Mouse (Mus musculus) hindbrain, embryonic 10.5 days (tissue): ENCODE results near the gene Prrx2. TPM values are rescaled to one million over a fixed set of nuclear protein-coding genes. Genes with fewer than 3 reads are reported as not detected.

Experiments
- DNase-seq: peaks from one replicate; pipeline ENCODE4 v3.0.0-alpha.2; 2017; ENCODE audit warnings: low spot score
- H3K27ac ChIP-seq: fragments of 300-500 bp; sonication (generic); 2 replicates; pipeline ENCODE4 v1.5.1; 2016; ENCODE audit warnings: mild to moderate bottlenecking, moderate library complexity
- H3K27me3 ChIP-seq: fragments of 300-500 bp; sonication (generic); 2 replicates; pipeline ENCODE4 v1.6.1; 2016; ENCODE audit warnings: mild to moderate bottlenecking; ENCODE audit not compliant: poor library complexity, insufficient read depth, severe bottlenecking
- H3K36me3 ChIP-seq: fragments of 300-500 bp; sonication (generic); 2 replicates; pipeline ENCODE4 v1.6.1; 2016; ENCODE audit warnings: mild to moderate bottlenecking, moderate library complexity
- H3K4me1 ChIP-seq: fragments of 300-500 bp; sonication (generic); replicated peaks from 2 replicates; pipeline ENCODE4 v1.6.1; 2016; ENCODE audit warnings: mild to moderate bottlenecking
- H3K4me3 ChIP-seq: fragments of 300-500 bp; sonication (generic); 2 replicates; pipeline ENCODE4 v1.5.1; 2016; ENCODE audit warnings: mild to moderate bottlenecking, moderate library complexity
- H3K9me3 ChIP-seq: fragments of 300-500 bp; sonication (generic); 2 replicates; pipeline ENCODE4 v1.6.1; 2016; ENCODE audit warnings: mild to moderate bottlenecking, moderate library complexity
- WGBS: fragments of 180-500 bp; shearing (Covaris S2); methylation state at CpG from one replicate; pipeline ENCODE4 v1.1.7; 2016; 5-methylcytosine and 5-hydroxymethylcytosine counted together
- polyA plus RNA-seq: library from polyadenylated mRNA; unstranded; fragments of >200 nt; fragmentation: Nextera tagmentation; extraction: Ambion mirVana; gene quantifications from 2 replicates; pipeline ENCODE4 v1.2.1, GENCODE M21; 2016

The Prrx2 gene
- polyA plus RNA-seq = 40.6 and 43.3 TPM in 2 replicates

DNA sequence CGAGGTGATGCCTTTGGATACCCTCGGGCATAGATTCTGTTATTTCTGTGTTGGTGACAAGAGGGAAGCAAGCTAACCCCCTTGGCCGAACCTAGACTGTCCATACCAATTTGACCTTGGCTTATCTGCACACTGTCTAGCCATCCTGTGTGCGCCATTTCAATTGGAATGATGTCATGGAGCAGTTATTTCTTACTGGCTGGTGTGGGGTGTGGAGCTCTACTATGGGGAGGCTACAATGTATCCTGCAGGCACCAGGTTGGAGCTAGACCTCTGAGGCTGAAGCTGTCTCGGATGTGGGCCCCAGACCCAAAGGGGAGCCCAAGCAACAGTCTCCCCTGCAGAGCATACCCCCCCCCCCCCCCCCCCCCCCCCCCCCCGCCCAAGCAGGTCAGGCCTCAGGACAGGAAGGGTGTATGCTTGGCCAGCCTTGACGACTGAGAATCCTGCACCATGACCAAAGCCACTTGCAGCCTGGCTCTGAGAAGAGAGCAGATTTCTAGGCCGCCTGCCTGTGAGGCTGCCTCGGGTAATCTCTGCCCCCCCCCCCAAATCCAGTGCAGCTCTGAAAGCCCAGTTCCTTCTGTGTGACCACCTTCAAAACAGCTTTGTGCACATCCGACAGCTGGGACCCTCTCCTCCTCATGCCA is at the start of gene Prrx2:
Gene Prrx2 (plus strand): TSS at position 600 of the 650 bp plus-strand sequence.
- no peak for DNase-seq
- WGBS = 64% methylated on average over 9 of the region's 10 CpGs
- Histone ChIP-seq H3K9me3 (no peaks in the 10 kb centered on the region), H3K4me1 (peaks cover 52% of the 10 kb centered on the region), H3K4me3 (no peak within 1 kb of the TSS), H3K27me3 (no peaks in the 10 kb centered on the region), H3K27ac (peak within 1 kb of the TSS; percentile 83), H3K36me3 (no peaks in the 10 kb centered on the region)

DNA sequence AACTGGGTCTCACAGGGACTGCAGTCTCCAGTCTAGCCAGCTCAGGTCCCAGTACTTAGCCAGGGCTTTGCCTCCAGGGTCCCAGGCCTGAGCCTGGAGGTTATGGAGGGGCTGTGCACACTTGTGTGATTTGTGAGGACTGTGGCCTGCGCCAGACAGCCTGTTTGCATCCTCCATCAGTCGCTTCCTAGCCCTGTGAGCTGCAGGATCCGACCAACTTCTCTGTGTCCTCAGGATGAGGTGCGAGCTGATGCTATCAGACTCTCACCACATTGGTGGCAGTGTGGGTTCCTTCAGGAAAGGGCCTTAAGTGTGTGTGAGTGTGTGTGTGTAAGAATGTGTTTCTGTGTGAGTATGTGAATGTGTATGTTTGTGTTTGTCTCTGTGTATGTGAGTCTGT is 47.3 kb upstream of the Prrx2 start:
- 56% methylated on average over 4 of the region's 4 CpGs for WGBS
- H3K4me3 ChIP-seq = no peak overlapping the region

DNA sequence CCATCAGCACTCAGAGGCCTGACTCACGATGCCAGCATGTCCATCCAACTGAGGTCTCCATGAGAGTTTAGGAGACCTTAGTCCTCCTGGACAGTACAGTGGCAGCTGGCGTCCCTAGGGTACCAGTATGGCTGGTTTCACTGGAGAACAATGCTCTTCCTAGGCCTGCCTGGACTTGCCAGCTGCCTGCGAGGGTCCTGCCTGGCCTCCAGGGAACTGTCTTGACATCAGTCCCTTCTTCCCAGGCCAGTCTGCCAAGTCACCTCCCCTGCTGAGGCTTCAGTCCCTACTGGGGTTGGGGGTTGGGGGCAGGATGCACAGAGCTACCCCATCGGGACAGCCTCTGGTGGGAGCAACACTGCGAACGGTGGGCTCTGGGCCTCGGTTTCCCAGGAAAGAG is 42.7 kb upstream of the Prrx2 start:
- peak overlapping the region; percentile 84 for H3K27ac ChIP-seq
- peaks cover 73% of the 10 kb centered on the region for H3K4me1 ChIP-seq

More for the DNA sequence above, 47.3 kb upstream of the Prrx2 start:
- H3K27me3 ChIP-seq = no peaks in the 10 kb centered on the region
- peaks cover 82% of the 10 kb centered on the region for H3K4me1 ChIP-seq
- DNase-seq = no peak
- H3K36me3 ChIP-seq = no peaks in the 10 kb centered on the region
- H3K9me3 ChIP-seq = no peaks in the 10 kb centered on the region
- H3K27ac ChIP-seq = peak overlapping the region; percentile 90

DNA sequence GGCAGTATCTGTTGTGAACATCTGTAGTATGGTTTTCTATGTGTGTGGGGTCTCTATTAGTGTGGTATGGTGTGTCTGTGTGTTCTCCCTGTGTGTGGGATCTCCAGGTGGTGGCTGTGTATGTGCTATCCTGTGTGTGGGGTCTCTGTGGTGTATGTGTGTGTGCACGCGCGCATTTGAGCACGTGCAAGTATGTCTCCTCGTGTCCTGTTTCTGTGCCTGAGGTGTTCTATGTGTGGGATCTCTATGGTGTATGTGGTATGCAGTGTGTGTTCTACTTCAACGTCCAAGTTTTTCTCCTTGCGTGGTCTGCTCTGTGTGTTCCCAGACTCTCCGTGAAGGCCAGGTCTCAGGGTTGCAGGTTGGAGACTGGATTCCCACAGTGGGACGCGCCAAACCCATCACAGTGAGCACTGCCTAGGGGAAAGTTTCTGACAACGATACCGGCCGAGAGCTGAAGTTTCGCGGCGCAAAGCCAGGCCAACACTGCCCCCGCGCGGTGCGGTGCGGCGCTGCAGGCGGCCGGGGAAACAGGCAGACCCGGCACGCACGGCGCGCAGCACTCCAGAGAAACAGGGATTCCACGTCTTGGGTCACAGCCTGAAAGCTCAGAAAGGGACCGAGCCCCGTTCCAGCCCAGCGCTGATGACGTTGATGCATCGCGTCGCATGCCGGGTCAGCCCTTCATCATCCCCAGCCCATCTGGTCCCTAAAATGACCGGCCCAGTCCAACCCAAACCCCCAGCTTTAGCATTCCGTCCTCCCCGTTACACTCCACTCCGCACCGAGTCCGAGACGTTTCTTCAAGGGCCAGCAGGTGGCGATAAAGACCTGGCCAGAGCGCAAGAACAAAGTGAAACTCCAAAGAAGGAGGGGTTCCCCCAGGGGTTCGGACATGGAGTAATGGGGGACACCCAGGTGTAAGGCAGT is 40.3 kb upstream of the Prrx2 start:
- H3K4me1 ChIP-seq = peaks cover 70% of the 10 kb centered on the region
- H3K36me3 ChIP-seq = no peaks in the 10 kb centered on the region
- H3K27ac ChIP-seq = peak overlapping the region; percentile 93
- H3K9me3 ChIP-seq = no peaks in the 10 kb centered on the region
- H3K4me3 ChIP-seq = peak overlapping the region; percentile 53
- H3K27me3 ChIP-seq = peaks cover 27% of the 10 kb centered on the region
- peak; percentile 96 for DNase-seq
- whole genome bisulfite sequencing = 6% methylated on average over 48 of the region's 48 CpGs

More for the DNA sequence above, 42.7 kb upstream of the Prrx2 start:
- Histone ChIP-seq H3K36me3 (no peaks in the 10 kb centered on the region), H3K27me3 (0 out of 2 replicates have a peak, but pooled peaks cover 4% of the 10 kb centered on the region), H3K9me3 (no peaks in the 10 kb centered on the region), H3K4me3 (no peak overlapping the region)
- WGBS = 82% methylated on average over 7 of the region's 7 CpGs
- DNase-seq = no peak

DNA sequence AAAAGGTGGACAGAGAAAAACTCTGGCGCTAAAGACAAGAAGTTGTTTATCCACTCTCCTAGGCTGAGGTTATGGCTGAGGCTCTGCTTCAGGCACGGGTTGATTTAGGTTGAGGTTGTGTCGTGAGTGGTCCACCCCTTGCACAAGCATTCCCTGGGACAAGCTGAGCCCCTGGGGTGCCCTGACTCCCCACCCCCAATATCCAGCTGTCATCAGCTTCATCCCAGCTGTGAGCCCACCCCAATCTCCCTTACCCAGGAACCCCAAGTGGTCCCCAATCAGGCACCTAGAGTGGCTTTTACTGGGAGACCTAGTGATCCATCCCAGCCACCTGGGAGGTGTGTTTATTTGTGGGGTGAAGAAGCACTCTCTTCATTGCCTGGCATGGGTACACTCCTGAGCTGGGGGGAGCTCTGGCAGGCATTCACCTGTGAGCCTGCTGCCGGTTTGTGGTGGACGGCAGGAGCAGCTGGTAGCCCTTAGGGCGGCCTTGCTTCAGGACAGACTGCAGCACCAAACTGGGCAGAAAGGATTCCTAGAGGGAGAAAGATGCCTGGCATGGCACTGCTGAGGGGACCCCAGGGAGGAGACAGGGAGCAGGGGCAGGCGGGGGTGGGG is 39.4 kb upstream of the Prrx2 start:
- peaks cover 76% of the 10 kb centered on the region for H3K4me1 ChIP-seq
- 61% methylated on average over 7 of the region's 7 CpGs for WGBS
- no peaks in the 10 kb centered on the region for H3K9me3 ChIP-seq
- H3K27ac ChIP-seq = peak overlapping the region; percentile 93
- H3K4me3 ChIP-seq = peak overlapping the region; percentile 53
- H3K27me3 ChIP-seq = peaks cover 36% of the 10 kb centered on the region
- no peak for DNase-seq
- no peaks in the 10 kb centered on the region for H3K36me3 ChIP-seq

DNA sequence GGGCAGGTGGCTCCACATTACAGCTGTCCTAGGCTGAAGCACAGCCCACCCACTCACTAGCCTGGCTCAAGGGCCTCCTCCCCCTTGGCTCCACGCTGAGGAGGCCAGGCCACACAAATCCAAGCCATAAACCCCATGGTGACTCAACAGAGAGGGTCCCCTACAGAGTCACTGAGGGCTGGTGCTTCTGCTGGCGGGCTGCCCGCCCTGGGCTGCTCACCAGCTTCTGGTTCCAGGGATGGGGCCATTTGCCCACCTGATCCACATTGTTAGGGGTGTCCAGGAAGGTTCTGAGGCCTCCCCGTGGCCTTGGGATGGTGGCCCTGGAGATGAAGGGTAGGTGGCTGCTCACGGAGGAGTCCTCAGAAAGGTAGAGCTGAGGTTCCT is 38.9 kb upstream of the Prrx2 start:
- Histone ChIP-seq H3K27me3 (peaks cover 41% of the 10 kb centered on the region), H3K27ac (peak overlapping the region; percentile 93), H3K9me3 (no peaks in the 10 kb centered on the region), H3K36me3 (no peaks in the 10 kb centered on the region), H3K4me3 (peak overlapping the region; percentile 42; the same call in 1 of the 2 replicates), H3K4me1 (peaks cover 76% of the 10 kb centered on the region)
- no peak for DNase-seq
- 55% methylated on average over 5 of the region's 5 CpGs for WGBS

DNA sequence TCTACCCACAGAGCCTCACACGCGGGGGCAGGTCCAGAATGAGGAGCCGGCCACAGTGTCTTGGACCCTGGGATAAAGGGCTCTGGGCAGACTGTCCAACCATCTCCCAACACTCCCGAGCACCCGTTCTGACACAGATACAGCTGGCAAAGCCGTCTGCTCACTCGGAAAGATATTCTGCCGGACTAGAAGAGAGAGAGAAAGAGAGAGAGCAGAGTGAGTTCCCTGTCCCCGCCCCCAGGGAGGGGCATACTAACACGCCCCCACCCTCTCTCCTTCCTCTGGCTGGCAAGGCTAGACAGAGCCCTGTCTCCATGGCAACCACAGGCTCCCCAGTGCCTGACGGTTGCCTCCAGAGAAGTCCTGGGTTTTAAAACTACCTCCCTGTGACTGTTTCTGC is 38.4 kb upstream of the Prrx2 start:
- 3% methylated on average over 11 of the region's 11 CpGs for WGBS
- Histone ChIP-seq H3K4me3 (peak overlapping the region; percentile 42), H3K36me3 (no peaks in the 10 kb centered on the region), H3K27me3 (peaks cover 46% of the 10 kb centered on the region), H3K9me3 (no peaks in the 10 kb centered on the region), H3K4me1 (peaks cover 76% of the 10 kb centered on the region), H3K27ac (peak overlapping the region; percentile 93)
- peak; percentile 84 for DNase-seq

DNA sequence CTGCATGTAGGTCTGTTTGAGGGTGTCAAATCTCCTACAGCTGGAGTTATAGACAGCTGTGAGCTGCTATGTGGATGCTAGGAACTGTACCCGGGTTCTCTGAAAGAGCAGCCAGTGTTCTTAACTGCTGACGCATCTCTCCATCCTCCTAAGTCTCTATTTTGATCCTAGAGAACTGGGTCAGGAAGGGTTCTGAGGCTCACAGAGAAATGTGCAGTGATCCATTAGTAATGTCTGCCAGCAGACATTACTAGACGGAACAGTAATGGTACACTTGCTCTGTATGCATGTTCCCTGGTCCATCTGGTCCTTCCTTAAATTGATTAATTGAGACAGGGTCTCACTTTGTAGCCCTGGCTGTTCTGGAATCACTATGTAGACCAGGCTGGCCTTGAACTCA is 35.3 kb upstream of the Prrx2 start:
- Histone ChIP-seq H3K36me3 (no peaks in the 10 kb centered on the region), H3K4me1 (peaks cover 67% of the 10 kb centered on the region), H3K27me3 (peaks cover 72% of the 10 kb centered on the region), H3K27ac (no peak overlapping the region), H3K4me3 (no peak overlapping the region), H3K9me3 (no peaks in the 10 kb centered on the region)
- WGBS = 83% methylated on average over 3 of the region's 3 CpGs
- DNase-seq = no peak

DNA sequence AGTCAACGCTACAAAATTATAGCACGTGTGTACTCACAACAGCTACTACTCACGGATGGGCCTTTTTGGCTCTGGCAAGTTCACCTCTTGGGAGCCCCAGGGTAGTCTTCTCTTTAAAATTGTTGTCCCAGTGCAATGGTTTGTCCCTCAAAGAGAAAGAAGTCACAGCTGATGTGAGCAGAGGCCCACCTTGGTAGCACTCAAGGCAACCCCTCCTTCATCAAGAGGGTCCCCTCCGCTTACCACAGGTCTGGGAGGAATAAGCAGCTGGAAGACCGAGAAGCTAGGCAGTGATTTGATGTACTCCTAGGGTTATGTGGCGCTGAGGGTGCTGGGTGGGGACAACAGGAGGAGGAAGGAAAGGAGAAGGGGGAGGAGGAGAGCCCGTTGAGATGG is 34.1 kb upstream of the Prrx2 start:
- H3K27me3 ChIP-seq = peaks cover 71% of the 10 kb centered on the region
- WGBS = 33% methylated on average over 7 of the region's 7 CpGs
- no peak for DNase-seq
- H3K9me3 ChIP-seq = no peaks in the 10 kb centered on the region
- peaks cover 55% of the 10 kb centered on the region for H3K4me1 ChIP-seq
- H3K36me3 ChIP-seq = no peaks in the 10 kb centered on the region
- peak overlapping the region; percentile 87; the same call in 1 of the 2 replicates for H3K27ac ChIP-seq
- H3K4me3 ChIP-seq = peak overlapping the region; percentile 60

DNA sequence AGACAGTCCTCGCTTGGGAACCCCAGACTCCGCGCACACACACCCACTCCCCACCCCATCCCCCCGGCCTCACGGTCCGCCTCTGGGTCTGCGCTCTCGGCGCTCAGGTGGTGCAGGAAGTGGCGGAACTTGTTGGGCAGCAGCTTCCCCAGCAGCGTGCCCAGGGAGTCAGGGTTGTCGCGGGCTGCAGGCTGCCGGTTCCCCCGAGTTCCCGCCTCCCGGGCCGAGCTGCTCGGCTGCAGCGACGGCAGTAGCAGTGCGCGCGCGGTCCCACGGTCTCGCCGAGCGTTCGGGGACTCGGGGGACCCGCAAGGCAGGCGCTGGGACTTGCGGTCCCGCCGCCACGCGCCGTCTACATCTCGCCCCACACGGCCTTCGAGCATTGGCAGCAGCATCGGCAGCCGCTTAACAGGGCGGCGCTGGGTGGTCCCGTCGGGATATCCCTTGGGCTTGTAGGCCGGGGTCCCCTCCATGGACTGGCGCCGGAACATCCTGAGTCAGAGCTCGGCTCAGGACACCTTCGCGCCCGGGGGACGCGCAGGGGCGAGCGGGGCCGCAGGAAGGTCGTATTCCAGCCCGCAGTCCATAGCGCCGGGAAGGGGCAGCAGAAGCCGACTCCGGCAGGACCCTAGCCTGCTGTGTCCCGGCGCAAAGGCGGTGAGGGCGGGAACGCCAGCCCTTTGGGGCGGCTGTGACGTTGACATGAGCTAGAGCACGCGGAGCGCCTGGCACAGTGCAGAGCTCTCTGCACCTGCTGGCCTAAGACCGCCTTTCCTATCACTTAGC is 33.5 kb upstream of the Prrx2 start:
- peak; percentile 73 for DNase-seq
- H3K4me1 ChIP-seq = peaks cover 49% of the 10 kb centered on the region
- no peaks in the 10 kb centered on the region for H3K9me3 ChIP-seq
- H3K4me3 ChIP-seq = peak overlapping the region; percentile 60
- peak overlapping the region; percentile 87 for H3K27ac ChIP-seq
- WGBS = under 1% methylated on average over 77 of the region's 77 CpGs
- H3K36me3 ChIP-seq = no peaks in the 10 kb centered on the region
- peaks cover 68% of the 10 kb centered on the region for H3K27me3 ChIP-seq

DNA sequence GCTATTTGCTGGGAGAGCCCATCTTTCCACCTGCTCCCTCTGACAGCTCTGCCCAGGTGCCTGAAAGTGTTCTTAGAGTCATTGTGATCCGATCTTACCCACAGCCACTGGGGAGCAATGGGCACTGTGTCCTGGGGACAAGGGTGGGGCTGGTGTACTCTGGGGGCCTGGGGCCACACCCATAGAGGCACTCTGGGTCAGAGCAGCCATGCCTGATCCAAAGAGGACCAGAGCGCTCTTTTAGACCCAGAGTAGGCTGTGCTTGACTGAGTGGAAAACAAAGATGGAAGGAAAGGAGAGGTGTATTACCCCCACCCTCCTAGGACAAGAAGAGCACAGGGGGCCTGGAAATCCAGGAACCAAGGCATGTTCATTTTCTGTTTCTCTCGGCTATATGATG is 31.2 kb upstream of the Prrx2 start, which contains the start of gene 1700001O22Rik:
Gene 1700001O22Rik (minus strand): TSS at position 58 of the 400 bp plus-strand sequence.
- no peaks in the 10 kb centered on the region for H3K36me3 ChIP-seq
- no peak for DNase-seq
- peak within 1 kb of the TSS; percentile 1; the same call in 1 of the 2 replicates for H3K27ac ChIP-seq
- peaks cover 54% of the 10 kb centered on the region for H3K27me3 ChIP-seq
- no peaks in the 10 kb centered on the region for H3K9me3 ChIP-seq
- WGBS = 77% methylated on average over 3 of the region's 3 CpGs
- H3K4me1 ChIP-seq = peaks cover 48% of the 10 kb centered on the region
- no peak within 1 kb of the TSS for H3K4me3 ChIP-seq

DNA sequence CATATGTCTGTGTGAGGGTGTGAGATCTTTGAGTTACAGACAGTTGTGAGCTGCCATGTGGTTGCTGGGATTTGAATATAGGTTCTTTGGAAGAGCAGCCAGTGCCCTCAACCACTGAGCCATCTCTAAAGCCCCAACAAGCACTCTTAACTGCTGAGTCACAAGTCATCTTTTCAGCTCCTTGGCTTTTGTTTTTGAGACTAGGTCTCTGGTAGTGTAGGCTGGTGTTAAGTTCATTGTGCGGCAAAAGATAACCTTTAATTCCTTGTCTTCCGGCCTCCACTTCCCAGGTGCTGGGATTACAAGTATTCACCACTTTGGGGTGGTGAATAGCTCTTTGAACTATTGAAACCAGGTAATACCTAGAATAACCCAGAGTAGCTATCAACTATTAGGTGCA is 28.8 kb upstream of the Prrx2 start:
- no peaks in the 10 kb centered on the region for H3K9me3 ChIP-seq
- H3K4me3 ChIP-seq = no peak overlapping the region
- peaks cover 30% of the 10 kb centered on the region for H3K27me3 ChIP-seq
- H3K36me3 ChIP-seq = peaks cover 12% of the 10 kb centered on the region
- no peak for DNase-seq
- H3K27ac ChIP-seq = no peak overlapping the region
- 92% methylated on average over 2 of the region's 2 CpGs for WGBS
- peaks cover 49% of the 10 kb centered on the region for H3K4me1 ChIP-seq
